Mouse (Mus musculus) hindbrain, embryonic 14.5 days (tissue): ENCODE measurements around the gene Rad54l2. TPM values are rescaled to one million over a fixed set of nuclear protein-coding genes. Genes with fewer than 3 reads are reported as not detected.

Source experiments
- polyA plus RNA-seq: library from polyadenylated mRNA; unstranded; fragments of >200 nt; fragmentation: Nextera tagmentation; extraction: Ambion mirVana; gene quantifications from 2 replicates; pipeline ENCODE4 v1.2.1, GENCODE M21; 2014

Gene Rad54l2
- polyA plus RNA-seq, 1 experiment from 2014 or later = 4.3 TPM

Other genes starting within 250 kb of the Rad54l2 start
- not detected in 2 replicates for gene Iqcf3, start 227.6 kb downstream of the Rad54l2 start, polyA plus RNA-seq
- gene Iqcf4, start 218.2 kb downstream of the Rad54l2 start, polyA plus RNA-seq = not detected in 2 replicates
- not detected in 2 replicates for gene Iqcf6, start 162.6 kb downstream of the Rad54l2 start, polyA plus RNA-seq
- gene Grm2, start 133.1 kb downstream of the Rad54l2 start, polyA plus RNA-seq = 8.3 and 9.0 TPM in 2 replicates
- gene Tex264, start 103.3 kb downstream of the Rad54l2 start, polyA plus RNA-seq = 65.7 and 77.9 TPM in 2 replicates
- gene Dcaf1, start 32.7 kb upstream of the Rad54l2 start, polyA plus RNA-seq = 18.1 and 18.8 TPM in 2 replicates
- gene Rbm15b, start 98.2 kb upstream of the Rad54l2 start, polyA plus RNA-seq = 27.4 and 27.5 TPM in 2 replicates
- gene Manf, start 102.8 kb upstream of the Rad54l2 start, polyA plus RNA-seq = 171 and 183 TPM in 2 replicates